Mouse (Mus musculus): Measurements from ENCODE around the gene Map2k2.

Map2k2 gene

DNA sequence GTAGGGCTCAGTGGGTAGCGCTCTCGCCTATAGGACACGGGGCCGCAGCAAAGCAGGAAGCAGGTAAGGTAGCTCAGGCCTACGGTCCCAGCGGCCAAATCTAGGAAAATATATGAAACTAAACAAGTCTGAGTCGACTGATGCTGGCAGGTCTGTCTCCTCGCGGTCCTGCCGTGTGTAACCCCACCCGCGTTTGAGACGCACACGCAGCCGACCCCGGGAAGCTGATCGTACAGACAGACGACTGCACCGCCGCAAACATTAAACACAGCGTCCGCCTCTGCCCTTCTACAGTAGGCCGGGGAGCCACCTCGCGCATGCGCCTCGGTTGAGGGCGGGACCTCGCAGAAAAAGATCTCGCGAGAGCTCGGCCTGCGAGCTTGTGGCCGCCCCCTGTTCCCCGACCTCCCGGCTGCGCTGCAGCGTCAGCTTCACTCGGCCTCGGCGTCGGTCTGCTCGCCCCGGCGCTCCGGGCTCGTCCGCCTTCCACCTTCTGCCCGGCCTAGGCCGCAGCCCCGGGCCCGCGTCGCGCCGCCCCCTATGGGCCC lies at the start of gene Map2k2:
Gene Map2k2 (plus strand): TSS at position 351 of the 548 bp plus-strand sequence.
- under 1% methylated on average over 56 of the region's 56 CpGs for WGBS

DNA sequence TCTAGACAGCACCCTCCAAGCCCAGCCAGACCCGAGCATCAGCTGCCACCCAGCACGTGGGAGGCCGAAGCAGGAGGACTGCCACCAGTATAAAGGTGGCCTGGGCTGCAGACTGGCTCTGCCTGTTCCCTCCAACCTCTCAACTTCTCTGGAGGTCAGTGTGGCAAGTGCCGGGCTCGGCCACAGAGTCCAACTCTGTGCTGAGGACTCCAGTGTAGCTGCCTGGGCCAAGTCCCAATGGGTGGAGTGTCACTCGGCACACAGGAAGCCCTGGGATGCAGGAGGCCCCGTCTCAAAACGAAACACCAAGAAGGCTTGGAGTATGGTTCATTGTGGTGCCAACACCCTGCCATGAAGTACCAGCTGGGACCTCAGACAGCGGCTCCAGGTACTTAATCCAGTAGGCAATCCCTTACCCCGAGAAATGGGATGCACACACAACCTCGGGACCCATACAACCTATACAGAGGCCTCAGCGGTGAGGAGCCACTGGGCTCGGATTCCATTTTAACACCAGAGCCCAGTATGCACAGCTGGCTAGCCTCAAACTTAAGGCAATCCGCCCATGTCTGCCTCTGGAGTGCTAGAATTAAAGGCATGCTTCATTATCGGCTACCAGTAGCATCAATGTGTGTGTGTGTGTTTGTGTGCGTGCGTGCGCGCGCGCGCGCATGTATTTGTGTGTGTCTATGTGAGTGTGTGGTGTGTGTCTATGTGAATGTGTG lies 48.1 kb upstream of the Map2k2 start:
- WGBS = 80% methylated on average over 23 of the region's 23 CpGs

DNA sequence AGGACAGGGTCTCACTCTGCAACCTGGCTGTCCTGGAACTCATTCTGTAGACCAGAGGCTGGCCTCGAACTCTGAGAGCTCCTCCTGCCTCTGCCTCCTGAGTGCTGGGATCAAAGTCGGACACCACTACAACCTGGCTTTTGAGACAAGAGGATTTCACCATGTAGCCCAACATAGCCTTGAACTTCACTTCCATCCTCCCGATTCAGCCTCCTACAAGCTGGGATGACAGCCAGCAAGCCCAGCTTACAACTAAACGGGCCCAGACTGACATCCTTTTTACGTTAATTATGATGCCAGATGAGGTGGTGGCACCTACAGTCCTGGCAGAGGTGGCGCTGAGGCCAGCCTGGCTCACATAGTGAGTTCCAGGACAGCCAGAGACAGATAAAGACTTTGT lies 46.8 kb upstream of the Map2k2 start:
- WGBS = 48% methylated on average over 6 of the region's 6 CpGs

- WGBS = under 1% methylated on average over 48 of the region's 48 CpGs
These were observed 45.8 kb upstream of the Map2k2 start, which contains the start of gene Sgta for GRCm38 (mm10) chr10:81059603-81060543. TSS of gene Sgta (minus strand) at chr10:81060181.

- WGBS = 72% methylated on average over 4 of the region's 4 CpGs
These were observed 43.0 kb upstream of the Map2k2 start for GRCm38 (mm10) chr10:81062710-81063109.

DNA sequence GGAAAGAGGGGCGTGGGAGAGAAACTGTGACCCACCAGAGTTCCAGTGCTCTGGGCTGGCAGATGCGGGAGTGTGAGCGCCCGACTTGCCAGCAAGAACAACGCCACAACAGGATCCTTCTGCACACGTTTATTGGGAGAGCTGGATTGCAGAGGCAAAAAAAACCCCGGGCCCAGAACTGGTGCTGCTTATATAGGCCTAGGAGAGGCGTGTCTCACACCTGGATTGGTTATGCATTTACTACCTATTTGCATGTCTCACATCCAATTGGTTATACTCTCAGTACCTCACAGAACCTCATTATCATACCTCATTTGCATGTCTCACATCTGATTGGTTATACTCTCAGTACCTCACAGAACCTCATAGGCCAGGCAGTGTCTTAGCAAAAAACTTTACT lies 41.2 kb upstream of the Map2k2 start:
- 85% methylated on average over 8 of the region's 8 CpGs for whole genome bisulfite sequencing

GRCm38 (mm10) chr10:81068706-81069105 lies 37.0 kb upstream of the Map2k2 start:
- 80% methylated on average over 5 of the region's 5 CpGs for WGBS

DNA sequence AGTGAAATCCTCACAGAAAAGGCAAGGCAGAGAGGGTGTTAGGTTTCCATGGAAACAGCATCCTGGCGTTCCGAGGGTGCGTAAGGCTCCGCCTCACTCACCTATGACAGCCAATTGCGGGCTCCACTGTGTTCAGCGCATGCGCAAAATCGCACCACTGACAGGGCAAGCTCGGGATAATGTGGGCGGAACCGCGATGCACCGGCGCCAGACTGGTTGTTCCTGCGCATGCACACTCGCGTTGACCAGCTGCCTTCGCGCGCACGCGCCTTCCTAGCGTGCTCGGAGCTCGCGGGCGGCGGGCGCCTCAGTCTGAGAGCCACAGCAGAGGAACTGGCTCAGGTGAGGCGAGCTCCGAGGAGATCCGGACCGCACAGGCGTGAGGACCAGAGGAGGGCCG lies 35.9 kb upstream of the Map2k2 start, which contains the start of gene Thop1:
Gene Thop1 (plus strand): TSS at position 200 of the 400 bp plus-strand sequence.
- WGBS = under 1% methylated on average over 35 of the region's 35 CpGs

- WGBS = 82% methylated on average over 8 of the region's 8 CpGs
These were observed 33.4 kb upstream of the Map2k2 start for GRCm38 (mm10) chr10:81072290-81072689.

DNA sequence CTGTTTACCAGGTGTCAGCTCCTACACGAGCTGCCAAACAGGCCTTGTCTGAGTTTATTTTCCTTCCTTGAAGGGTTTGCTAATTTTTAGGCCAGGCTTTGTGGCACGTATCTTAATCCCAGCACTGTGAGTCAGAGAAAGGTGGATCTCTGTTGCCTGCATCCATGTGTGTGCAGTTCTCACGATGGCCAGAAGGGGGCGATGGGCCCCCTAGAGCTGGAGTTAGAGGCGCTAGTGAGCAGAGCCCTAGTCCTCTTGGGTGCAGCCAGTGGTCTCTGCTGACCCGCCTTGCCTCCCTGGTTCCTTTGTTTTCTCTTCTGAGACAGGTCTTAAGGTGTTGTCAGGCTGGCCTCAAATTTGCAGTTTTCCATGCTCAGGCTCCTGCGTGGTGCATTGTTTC lies 32.3 kb upstream of the Map2k2 start:
- WGBS = 65% methylated on average over 7 of the region's 7 CpGs

GRCm38 (mm10) chr10:81075734-81076133 lies 30.0 kb upstream of the Map2k2 start:
- 81% methylated on average over 8 of the region's 8 CpGs for WGBS

DNA sequence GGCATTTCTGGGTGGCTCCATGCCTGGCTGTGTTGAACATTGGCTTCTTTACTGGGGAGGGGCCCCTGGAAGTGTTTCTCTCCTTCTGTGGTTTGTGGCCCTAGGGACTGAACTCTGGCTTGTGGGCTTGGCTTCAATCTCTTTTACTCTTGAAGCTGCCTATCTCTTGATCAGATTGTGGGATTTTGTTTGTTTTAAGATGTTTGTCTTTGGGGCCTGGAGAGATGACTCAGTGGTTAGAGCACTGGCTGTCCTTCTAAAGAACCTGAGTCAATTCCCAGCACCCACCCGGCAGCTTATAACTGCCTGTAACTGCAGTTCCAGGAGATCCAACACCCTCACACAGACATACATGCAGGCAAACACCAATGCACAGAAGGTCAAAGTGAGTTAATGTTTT lies 29.4 kb upstream of the Map2k2 start:
- 94% methylated on average over 1 of the region's 1 CpGs for WGBS

GRCm38 (mm10) chr10:81077916-81078315 lies 27.8 kb upstream of the Map2k2 start:
- WGBS = 89% methylated on average over 11 of the region's 11 CpGs

DNA sequence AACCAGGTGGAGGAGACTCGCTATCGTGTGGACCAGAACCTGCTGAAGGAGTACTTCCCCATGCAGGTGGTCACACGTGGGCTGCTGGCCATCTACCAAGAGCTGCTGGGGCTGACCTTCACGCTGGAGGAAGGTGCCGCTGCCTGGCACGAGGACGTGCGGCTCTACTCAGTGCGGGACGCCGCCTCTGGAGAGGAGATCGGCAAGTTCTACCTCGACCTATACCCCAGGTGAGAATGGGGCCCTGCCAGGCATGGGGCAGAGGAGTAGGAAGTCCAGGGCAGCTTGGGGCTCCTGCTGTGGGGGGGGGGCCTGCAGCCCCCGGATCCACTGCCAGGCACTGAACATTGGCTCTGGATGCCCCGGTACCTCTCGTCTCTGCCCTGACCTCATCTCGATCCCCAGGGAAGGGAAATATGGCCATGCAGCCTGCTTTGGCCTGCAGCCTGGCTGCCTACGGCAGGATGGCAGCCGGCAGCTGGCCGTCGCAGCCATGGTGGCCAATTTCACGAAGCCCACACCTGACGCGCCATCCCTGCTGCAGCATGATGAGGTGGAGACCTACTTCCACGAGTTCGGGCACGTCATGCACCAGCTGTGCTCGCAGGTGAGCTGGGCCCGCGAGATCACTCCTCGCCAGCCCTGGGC lies 25.6 kb upstream of the Map2k2 start:
- 91% methylated on average over 31 of the region's 31 CpGs for WGBS

DNA sequence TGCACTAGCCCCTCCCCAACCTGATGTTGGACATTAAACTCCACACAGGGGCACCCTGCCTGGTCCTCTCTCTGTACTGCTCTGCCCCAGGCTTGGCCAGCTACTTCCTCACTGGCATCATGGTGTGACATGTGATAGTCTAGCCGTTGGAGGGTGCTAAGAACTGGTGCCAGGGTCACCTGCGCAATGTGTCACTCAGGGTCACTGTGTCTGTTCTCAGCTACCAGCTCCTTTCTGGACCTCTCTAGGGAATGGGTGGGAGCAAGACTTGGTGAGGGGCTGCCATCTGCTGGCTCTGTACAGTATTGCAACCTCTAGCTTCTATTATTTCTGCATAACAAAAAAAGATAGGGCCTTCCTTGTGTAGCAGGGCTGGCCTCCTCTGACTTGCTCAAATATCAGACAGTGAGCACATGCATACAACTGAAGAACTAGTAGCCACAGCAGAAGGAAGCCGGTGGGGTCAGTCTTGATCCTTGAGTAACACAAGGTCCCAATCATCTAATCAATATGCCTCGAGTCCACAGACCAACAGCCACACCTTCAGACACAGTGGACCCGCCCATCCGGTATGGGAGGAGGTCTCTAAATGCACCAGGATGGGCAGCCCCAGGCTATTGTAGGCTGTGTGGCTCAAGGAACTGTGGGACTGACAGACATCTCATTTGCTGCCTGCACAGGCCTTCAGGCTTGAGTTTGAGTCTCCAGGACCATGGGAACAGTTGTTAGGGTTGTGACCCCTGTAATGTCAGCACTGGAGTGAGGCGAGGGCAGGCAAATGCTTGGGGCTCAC lies 23.4 kb upstream of the Map2k2 start:
- WGBS = 72% methylated on average over 7 of the region's 7 CpGs

- 54% methylated on average over 2 of the region's 2 CpGs for WGBS
These were observed 18.7 kb upstream of the Map2k2 start for GRCm38 (mm10) chr10:81087021-81087420.

DNA sequence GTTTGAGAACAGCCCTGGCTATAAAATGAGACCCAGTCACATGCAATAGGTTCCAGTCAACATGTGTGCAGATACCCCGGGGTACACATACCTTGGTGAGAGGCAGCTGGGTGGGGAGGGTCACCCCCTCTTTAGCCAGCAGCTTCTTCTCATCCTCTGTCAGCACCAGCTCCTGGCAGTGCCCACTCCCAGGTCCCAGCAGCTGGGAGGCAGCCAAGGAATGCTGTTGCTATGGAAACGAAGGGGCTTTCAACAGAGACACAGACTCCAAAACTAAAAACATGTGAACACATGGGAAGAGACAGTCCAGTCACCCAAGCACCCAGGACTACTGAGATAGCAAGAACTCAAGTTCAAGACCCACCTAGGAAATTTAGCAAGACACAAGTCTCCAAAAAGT lies 16.5 kb upstream of the Map2k2 start:
- 38% methylated on average over 2 of the region's 2 CpGs for WGBS

- 83% methylated on average over 7 of the region's 7 CpGs for WGBS
These were observed 15.1 kb upstream of the Map2k2 start for GRCm38 (mm10) chr10:81090621-81091020.

DNA sequence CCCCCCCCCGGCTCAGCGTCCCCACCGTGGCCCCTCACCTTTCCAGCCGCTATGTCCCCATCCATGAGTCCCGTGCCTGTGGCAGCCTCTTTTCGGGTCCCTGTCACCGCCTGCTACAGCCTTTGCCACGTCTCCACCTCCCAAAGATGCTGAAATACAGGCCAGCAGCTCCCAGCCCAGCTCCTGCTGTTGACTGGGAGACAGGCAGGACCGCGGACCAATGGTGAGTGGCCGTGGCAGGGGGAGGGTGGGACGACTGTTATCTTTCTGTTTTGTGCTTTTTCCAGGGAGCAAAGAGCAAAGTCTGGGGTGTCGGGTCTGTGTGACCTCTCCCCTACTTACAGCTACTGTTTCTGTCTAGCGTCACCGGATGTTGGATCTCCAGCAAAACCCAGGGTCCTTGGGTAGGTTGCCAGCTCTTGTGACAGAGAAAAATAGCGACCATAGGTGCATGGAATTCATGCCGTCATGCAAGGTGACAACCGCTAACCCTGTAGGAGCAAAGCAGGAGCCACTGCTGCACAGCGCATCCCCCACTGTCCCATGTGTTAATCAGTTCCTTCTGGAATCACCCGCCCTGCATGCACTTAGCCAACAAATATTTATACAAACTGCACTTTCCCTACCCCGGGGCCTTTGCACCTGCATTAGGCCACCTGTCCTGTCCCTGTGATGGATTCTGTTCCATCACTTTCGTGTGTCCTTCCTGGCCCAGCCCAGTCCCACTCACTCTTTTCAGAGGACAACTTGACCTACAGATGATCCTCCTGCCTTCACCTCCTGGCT lies 13.1 kb upstream of the Map2k2 start:
- WGBS = 63% methylated on average over 22 of the region's 22 CpGs

All from cerebral cortex, adult 2 months (tissue).